Mouse (Mus musculus): Measurements from ENCODE around the gene Caap1.

DNA sequence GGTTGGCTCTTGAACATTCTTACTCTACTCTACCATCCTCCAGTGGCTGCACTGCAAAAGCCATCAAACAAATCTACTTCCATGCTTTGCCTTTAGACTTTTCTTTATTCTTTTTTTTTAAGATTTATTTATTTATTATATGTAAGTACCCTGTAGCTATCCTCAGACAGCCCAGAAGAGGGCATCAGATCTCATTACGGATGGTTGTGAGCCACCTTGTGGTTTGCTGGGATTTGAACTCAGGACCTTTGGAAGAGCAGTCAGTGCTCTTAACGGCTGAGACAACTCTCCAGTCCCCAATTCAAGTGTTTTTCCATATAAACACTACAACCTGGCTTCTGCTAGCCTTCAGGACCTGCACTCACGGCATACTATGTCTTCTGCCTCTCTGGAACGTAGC, 44.8 kb upstream of the Caap1 start:
- TF ChIP-seq GATA1 (IDR thresholded peaks at IDR 0.05; ENCODE audit: borderline replicate concordance, low read length): no peak
- no peak for TF ChIP-seq FLI1 (IDR thresholded peaks at IDR 0.05; ENCODE audit: low read length)

Measured in megakaryocyte, embryonic 14.5 days (primary cell).